Mouse (Mus musculus) adrenal gland, adult 8-10 months (tissue): ENCODE data around the gene Pcolce2. TPM values are rescaled to one million over a fixed set of nuclear protein-coding genes. Genes with fewer than 3 reads are reported as not detected.
"Not testable (repeated sequence)": the region's sequence is repeated elsewhere in the genome, so short reads cannot be mapped to it uniquely, and the experiment has no call there.

ENCODE experiments used
- DNase-seq: peaks from one replicate; pipeline ENCODE4 v3.0.0; 2022
- total RNA-seq, 4 experiments: library from RNA; stranded (reverse); gene quantifications; 2 replicates each; pipeline ENCODE4 v1.2.4; 2022

Pcolce2 gene
- total RNA-seq, result 1 to 10 TPM; 3.0 to 9.3 (median 6.2) TPM

DNA sequence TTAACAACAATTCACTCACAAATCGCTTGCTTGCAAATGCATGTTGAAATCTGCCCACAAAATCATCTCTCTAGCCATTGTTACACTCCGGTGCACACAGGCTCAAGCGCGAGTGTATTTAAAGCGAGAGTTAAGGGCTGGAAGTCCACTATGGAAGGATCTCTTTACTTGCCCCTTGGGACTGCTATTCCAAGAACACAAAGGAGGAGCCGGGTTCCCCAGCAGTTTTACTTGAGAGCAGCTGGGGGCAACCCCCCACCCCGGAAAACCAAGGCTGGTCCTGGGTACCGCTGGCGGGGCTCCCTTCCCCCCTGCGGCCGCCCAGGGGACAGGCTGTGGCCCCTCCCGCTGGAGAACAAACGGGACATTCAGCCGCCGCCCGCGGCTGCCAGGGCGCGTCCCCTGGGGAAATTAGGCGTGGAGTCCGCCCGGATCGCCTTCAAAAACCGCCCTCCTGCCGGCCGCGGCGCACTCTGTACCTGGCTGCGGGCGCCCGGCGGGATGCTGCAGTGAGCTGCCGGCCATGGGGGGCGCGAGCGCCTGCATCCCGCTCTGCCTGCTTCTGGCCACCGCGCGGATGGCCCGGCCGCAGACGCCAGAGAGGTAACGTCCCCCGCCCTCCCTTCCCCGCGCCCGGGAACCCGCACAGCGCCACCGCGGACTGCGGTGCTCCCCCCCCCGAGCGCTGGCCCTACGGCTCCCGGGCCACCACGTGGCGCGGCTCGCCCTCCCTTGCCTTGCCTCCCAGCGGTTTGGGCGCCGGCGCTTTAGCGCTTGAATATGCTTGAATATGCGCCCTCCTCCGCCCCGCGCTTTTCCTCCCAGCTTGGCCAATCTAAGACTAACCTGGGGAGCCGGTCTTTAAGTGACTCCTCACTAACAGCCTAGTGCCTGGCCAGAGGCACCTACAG, at the start of gene Pcolce2:
Pcolce2 (plus strand) TSS at position 331 of the 911 bp plus-strand sequence.
- no peak for DNase-seq

DNA sequence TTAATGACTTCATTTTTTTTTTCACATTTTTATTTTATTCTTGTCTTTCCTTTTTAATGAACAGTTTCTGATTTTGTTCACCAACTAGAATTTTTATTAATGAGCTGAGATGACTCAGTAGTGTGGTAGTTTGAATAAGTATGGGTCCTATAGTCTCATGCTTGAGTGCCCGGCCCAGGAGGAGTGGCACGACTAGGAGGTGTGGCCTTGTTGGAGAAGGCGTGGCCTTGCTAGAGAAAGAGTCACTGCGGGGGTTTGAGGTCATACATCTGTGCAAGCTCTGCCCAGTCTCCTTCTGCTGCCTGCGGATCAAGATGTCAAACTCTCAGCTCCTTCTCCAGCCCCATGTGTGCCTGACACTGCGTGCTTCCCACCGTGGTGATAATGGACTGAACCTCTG, 49.3 kb upstream of the Pcolce2 start:
- DNase-seq, result no peak

DNA sequence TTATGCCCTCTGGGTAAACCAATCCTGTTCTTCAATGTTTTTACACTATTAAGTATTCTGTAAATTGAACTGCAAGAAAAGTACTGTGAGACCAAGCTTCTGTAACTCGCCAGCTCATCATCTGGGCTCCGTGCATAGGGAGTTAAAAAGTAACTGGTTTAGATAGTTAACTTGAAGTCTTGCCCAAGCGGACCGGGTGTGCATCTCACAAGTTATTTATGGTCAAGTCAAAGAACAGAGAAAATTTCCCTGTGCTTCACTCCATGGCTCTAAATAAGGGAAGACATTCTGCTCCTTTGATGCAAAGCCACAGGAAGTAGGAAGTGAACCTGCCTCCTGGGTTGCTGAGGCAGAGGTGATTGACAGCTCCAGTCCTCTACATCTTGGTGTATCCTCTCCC, 43.1 kb upstream of the Pcolce2 start:
- no peak for DNase-seq

DNA sequence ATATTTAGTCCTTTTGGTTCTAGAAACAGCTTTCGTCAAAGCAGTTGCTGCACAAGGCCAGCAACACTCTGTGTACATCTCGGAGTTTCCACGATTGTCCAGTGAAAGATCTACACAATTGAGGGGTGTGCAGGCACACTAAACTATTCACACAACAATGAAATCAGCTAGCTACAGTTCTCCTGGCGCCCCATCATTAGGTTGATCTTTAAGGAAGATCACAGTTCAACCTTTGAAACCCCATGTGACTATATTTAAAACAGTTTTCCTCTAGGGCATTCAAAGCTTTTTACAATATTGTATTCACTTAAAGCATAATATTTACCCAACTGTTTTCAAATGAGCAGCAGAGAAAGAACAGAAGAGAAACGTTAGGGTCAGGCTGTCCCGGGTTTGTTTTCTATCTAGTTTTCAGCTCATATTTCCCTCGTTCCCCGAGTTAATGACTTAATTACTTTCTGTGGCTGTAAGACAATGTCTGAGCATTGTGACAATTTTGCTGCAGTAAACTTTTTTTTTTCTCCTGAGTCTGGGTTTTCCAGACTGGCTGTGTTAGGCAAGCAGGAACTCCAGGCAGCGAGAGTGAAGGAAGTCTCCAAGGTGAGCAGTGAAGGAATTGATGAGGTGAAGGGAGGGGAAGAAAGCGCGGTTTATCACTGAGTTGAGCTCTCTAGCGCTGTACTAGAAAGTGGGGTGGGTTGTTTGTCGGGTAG, 39.8 kb upstream of the Pcolce2 start:
- no peak for DNase-seq

DNA sequence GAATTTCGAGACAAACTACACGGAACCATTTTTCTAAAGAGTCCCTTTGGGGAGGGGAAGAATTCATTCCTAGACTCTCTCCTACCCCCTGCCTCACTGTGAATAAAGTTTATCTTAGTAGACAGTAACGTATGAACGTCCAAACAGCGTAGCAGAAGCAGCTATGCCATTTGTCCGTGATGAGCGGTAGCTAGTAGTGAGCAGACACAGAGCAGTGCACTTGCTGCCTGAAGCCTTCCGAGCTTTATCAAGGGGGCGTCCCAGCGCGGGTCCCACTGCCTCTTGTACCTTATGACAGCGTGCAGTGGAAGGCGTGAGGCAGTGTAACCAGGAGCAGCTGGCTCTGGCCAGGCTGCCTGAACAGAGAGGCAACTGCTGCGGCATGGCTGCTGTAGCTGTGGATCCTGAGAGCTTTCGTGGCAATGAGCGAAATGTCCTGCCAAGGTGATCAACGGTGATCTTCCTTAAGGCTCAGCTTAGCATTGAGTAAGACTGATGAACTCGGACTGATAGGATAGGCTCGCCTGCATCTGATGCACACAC, 39.2 kb upstream of the Pcolce2 start:
- DNase-seq, result no peak

DNA sequence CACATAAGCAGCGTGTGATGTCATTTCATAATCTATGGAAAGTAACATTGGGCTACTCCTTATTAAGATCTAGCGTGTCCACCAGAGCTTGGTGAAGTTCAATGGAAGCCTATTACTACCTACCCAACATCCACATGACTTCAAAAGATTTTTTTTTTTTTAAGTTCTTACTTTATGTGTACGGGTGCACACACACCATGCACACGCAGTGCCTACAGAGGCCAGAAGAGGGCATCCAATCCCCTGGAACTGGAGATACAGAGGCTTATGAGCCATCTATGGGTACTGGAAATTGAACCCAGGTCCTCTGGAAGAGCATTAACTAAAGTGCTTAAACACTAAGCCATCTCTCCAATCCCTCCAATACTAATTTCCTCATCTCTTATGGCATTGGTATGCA, 38.0 kb upstream of the Pcolce2 start:
- DNase-seq, result no peak

DNA sequence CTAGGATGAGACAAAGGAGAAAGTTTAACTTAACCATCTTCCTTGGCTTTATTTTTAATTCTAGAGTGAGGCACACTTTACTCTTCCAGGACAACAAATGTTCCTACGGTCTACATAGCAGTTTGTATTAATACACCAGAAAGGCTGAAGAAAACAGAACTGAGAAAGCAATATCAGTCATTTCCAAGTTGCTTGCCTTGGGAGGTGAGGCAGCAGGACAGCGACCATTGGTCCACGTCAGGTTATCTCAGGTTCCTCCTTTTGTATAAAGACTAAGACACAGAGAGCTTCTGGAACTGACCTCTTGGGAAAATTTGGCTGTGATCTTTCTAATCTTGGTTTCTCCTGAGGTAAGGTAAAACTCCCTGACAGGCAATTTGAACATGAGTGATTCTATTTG, 34.6 kb upstream of the Pcolce2 start:
- no peak for DNase-seq

DNA sequence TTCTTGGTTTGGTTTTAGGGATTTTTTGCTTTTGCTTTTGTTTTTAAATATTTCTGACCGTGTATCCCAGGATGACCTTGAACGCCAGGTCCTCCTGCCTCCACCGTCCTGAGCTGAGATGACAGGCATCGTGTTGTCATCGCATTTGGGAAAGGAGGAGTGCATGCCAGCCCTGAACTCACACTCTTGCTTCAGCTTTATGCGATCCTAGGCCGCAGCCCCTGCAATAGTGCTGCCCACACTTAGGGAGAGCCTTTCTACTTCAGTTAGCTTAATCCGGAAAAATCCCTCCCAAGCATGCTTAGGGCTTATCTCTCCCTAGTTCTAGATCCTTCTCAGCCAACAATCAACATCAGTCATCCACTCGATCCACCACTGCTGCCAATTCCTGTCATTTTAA, 34.1 kb upstream of the Pcolce2 start:
- no peak for DNase-seq

DNA sequence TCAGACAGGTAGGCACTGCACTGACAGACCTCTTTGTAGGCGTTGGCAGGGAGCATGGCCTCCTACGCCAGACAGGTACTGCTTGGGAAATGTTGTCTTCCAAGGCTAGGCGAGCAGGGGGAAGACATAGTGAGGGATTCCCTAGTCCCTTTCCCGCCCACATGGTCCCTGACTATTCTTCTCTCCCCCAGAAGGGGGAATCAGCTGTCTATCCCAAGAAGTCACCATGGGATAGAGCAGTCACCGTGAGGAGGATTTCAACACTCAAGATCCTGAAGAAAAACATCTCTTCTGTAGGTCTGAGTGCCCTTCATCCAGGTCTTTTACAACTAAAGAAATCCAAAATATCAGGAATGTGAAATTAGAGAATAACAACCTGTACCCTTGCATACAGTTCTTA, 30.2 kb upstream of the Pcolce2 start:
- DNase-seq, result no peak

DNA sequence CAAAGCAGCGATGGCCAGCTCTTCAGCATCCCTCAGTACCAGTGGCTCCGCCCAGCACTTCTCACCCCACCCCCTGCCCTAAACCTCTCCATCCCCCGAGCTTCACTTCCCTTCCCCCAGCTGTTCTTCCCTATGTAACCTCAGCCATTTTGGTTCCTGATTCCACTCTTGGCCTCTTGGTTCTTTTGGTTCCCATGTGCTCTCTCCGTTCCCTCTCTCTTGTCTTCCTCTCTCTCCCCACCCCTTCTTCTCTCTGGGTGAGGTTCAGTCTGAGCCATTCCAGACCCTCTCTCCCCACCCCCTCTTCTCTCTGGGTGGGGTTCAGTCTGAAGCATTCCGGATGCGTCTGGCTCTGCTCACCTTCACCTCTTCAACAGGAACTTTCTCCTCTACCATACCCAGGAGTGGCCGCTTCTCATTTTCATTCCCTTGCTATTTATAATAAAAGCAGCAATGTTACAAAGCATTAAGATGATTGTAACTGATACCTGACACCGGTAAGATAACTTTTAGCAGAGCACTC, 25.1 kb upstream of the Pcolce2 start:
- DNase-seq, result no peak

DNA sequence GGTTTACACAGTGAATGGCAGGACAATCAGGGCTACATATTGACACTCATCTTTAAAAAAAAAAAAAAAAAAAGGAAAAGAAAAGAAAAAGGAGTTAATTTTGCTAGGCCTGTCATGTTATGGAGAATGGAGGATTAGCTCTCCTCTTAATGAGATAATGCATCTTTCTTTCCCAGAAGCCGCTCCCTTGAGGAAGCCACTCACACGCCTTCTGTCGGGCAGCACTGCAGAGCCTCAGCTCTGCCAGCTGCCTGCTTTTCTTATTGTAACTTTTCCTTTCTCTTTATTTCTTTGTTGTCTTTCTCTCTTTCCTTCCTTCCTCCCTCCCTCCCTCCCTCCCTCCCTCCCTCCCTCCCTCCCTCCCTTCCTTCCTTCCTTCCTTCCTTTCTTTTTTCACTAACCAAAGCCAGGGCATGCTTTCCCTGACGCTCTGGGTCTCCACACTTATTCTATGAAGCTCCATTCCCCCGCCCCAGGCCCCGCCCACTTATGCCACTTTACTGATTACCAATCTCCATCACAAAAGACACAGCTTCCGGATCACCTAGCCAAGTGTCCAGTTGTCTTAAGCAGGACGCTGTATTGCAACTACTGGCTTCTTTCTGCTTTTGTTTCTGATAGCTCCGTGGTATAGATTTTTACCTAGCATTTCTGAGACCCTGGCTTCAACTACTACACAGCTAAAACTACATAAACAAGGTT, 23.8 kb upstream of the Pcolce2 start:
- no peak for DNase-seq

DNA sequence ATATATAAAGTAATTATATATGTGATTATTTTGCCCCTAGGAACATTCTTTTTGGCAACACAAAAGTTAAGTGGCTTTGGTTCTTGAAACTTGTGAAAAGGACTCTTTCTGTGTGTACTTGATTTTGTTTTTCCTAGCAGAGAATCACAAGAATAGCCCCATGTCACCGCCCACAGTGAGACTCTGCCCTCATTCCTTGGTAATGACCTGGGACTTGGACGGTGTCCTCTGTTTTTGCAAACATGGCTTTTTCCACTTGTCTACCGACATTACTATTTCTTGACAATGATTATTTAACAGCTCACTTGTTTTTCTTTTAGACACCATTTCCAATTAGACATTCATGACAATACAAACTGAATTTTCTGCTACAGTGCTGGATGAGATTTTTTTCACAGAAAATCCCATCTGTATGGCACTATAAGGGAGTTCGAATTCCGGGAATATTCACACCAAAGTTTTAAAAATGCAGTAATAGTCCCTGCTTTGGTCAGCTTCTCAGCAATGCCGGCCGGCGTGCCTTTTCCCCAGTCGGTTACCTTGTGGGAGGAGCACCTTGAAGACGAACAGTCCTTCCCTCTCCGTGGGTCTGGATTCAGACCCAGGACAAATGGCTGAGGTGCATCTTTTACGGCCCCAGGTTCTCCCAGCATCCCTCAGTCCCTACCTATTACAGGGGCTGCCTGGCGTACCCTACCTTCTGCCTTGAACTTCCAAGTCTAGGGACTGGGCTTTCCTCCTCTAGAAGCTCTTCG, 22.4 kb upstream of the Pcolce2 start:
- no peak for DNase-seq

DNA sequence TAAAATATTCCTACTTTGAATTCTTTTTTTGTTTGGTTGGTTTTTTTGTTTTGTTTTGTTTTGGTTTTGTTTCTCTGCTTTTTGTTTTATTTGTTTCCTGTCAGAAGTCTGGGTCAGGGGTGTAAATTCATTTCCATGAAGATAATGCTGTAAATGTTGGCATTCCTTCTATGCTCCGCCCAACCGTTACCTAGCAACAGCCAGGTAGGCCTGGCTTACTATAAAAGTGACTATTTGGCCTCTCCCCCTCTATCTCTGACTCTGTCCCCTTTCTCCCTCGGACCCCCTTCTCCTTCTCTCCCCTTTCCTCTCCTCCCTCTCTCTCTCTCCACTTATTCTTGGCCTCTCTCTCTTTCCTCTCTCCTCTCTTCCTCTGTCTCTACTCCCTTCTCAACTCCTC, 21.4 kb upstream of the Pcolce2 start:
- DNase-seq, result no peak

DNA sequence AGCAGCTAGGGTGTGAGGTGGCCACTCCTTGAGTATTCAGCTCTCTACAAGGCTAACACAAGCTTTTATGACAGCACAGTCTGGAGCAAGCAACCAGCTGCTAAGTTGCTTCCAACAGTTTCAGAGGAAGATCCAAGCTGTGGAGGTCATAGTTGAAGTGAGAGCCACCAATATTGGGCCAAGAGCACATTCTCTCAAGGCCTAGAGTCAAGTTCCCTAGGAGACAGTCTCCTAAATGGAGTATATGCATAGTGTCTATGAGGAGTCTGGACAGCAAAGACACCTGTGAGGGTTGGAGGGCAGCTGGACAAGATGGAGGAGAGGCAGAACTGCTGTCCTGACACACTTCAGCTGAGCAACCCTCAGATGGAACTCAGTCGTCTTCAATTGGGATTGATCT, 18.8 kb upstream of the Pcolce2 start:
- DNase-seq, result no peak

DNA sequence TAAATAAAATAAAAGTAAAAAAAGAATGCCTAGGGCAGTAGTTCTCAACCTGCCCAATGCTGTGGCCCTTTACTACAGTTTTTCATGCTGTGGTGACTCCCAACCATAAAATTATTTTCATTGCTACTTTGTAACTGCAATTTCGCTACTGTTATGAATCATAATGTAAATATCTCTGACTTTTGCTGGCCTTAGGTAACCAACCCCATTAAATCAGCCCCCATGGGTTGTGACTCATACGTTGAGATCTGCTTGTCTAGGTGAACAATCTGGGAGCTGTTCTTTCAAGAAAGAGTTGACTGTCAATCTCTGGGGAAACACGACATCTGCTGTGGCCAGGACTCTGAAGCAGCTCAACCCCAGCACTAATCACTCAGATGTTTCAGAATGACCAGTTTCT, 13.3 kb upstream of the Pcolce2 start:
- DNase-seq, result no peak

DNA sequence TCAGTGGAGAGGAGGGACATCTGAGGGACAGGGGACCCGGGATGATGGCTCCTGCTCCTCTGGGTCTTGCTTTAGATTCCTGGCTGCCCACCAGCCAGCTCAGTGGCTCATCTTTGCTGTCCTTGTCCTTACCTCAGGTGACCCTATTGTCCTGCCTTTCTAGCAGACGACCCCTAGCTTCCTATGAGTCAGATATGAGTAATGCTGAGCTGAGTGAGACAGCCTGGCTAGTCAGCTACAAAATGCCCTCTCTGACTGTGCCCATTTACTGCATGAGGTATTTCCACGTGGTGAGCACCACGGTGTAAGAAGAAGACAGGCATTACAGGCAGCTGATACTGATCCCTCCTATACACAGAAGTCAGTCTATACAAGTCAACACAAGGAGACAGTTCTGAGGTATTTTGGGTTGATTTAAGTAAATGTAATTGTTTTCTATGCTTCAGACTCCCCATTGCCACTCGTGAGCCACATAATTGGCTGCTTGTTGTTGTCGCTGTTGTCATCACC, 8.9 kb upstream of the Pcolce2 start:
- no peak for DNase-seq

DNA sequence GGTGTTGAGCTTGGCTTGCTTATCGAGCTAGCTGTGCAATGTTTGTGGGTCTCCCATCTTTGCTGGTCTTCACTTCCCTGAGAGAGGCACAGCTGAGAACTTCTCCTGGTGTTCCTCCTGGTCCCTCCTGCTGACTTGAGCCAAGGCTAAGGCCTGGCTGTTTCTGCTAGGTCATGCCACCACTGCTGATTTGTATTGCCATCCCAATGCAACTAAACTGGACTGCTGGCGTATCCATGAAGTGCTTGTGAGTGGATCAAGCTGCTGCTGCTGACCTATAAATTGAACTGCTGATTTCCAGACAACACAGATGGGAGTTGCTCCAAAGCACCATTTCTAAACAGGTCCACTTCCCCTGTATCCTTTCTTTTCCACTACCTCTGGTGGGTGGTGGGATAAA, 7.8 kb upstream of the Pcolce2 start:
- not testable (repeated sequence) for DNase-seq

DNA sequence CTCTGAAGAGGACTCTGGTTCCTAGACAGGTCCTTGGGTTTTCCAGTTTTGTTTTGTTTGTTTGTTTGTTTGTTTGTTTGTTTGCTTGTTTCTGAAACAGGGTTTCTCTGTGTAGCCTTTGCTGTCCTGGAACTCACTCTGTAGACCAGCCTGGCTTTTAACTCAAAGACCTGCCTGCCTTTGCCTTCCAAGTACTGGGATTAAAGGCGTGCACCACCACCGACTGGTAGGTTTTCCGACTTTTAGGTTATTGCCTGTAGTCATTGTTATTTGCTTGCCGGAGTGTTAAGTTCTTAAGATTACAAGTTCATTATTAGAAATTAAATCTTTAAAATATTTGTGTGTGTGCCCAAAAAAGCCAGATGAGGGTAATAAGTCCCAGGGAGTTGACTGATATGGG, 1.0 kb upstream of the Pcolce2 start:
- DNase-seq, result no peak

DNA sequence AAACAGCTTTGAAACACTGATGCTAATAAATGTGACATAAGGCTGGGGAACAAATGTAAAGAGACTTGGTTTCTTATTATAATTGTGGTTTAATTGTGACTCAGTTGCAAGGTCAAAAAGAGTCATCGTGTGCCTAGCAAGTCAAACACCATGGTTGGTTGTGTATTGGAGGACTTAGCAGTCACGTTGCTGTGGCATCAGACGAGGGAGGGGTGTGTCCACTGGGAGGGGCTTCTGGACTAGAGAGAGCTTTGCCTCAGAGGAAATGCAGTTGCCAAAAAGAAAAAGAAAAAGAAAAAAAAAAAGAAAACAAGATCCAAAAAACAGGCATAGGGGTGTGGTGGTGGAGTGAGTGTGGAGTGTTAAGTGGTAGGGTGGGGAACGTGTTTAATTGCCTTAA, 2.5 kb downstream of the Pcolce2 start:
- DNase-seq, result no peak

DNA sequence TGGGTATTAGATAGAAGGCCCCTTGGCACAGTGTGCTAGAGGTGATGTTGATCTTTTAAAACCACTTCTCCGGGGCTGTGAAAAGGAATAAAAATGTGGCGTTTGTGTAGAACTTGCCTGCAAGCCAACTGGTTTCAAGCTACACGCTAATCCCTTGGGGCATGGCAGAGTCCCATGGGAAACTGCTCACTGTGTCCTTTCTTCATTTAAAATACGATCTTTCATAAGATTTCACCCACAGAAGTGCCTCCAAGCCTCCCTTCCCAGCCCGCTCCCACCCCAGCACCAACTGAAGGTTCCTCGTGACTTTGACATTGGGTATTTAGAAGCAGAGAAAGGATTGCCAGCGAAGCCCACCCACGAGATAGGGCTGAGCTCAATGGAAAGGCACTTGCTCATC, 8.5 kb downstream of the Pcolce2 start:
- no peak for DNase-seq

DNA sequence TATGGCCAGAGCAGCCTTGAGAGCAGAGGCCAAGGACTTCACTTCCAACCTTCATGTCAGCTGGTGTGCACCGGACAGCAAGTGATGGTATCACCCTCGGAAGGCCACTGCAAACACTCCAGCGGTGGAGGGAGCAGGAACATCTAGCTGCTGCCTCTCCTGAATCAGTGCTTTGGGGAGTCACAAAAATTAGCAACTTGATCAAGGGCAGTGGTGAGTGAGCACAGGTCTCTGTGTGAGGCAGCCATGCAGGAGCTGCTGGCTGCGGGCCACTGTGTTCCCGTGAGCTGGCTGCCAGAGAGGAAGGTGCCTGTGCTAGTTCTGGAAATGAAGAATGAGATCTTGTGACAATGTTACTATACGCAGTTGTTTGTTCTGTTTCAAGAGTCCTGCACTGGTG, 16.0 kb downstream of the Pcolce2 start:
- DNase-seq, result peak; percentile 17

DNA sequence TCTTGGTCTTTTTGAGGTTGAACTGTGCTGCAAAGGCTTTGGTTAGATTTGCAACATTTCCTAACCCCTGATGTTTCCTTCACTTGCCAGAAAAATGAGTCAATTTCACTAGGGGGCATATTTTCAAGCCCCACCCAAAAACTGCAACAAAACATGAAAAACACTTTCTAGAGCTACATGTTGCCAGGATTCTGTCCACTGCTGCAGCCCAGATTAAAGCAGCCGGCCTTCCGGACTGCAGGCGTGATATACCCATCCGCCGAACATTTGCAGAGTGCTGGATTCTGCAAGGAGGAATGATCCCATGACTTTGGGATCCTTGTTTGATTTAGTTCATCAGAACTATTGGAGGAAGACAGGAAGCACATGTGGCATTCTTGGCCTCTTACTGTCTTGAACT, 17.0 kb downstream of the Pcolce2 start:
- no peak for DNase-seq
